Mouse (Mus musculus) thymus, adult 18-20 months (tissue): ENCODE data around the gene Hivep1.

Source experiments
- DNase-seq, 2 experiments: peaks; one replicate each; pipeline ENCODE4 v3.0.0; 2022; ENCODE audit warnings: mixed read lengths in 2 of 2

The Hivep1 gene

GRCm38 (mm10) chr13:42233741-42234419, 182.1 kb downstream of the Hivep1 start:
- no peak for DNase-seq

- no peak for DNase-seq
Observed at GRCm38 (mm10) chr13:42238520-42238919, 186.7 kb downstream of the Hivep1 start.

GRCm38 (mm10) chr13:42242131-42242530, 190.3 kb downstream of the Hivep1 start:
- no peak for DNase-seq
